Mouse (Mus musculus): ENCODE measurements around the gene Fads1.

DNA sequence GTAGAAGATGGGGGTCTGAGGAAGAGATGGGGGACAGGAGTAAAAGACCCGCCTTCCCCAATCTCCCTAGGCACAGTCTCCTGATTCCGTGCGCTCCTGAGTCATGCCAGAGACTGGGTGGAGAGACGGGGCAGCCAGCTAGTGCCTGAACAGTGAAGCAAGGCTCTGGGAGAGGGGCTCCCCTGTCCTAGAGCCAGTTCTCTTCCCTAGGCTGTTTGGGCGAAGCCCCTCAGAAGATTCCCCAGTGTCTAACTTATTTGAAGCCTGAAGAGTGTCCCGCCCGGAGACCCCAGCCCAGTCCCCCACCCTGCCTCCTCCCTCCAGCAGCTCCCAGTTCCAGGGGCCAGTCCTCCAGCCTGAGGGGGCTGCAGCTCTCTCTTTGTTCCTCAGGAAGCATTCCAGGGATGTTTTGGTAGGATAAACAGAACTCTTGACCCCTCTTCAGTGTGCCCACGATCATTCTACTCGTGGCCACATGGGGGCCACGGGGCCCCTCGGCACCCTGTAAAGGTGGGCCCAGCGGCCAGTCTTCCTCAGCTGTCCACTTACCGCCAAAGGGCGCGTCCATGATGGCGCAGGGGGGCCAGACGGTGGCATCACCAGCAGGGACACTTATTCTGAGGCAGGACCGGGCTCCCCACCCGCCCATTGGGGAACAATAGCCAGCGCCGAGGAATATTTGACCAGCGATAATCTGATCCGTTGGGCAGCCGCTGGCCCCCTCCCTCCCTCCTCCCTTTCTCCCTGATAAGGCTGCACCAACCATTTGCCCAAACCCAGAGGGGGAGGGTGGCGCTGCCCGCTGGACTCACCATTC is 42.2 kb downstream of the Fads1 start:
- TF ChIP-seq CTCF (IDR thresholded peaks at IDR 0.05; ENCODE audit: borderline replicate concordance, insufficient read depth, low read depth, low read length) (no peak), POLR2A (IDR thresholded peaks at IDR 0.05; ENCODE audit: borderline replicate concordance, insufficient read depth, low read length) (no peak)

All from cerebellum, adult 2 months (tissue).